Mouse (Mus musculus) heart, postnatal 0 days (tissue): Measurements from ENCODE around the gene Olfr765.

Source experiments
- CTCF ChIP-seq: IDR thresholded peaks from 2 replicates; pipeline ENCODE4 v1.5.1; 2016; ENCODE audit warnings: antibody characterized with exemption, control low read depth, low read depth
- EP300 ChIP-seq: IDR thresholded peaks from 2 replicates; pipeline ENCODE4 v1.6.1; 2016; ENCODE audit warnings: antibody characterized with exemption, low read depth

- no peak for TF ChIP-seq CTCF
- no peak for TF ChIP-seq EP300
Observed at GRCm38 (mm10) chr10:129068877-129069276, 19.1 kb upstream of the Olfr765 start, which contains the start of gene Olfr766-ps1.
